Mouse (Mus musculus) ovary, adult 18-20 months (tissue): ENCODE data around the gene Krtap14.

Experiments used
- DNase-seq: peaks from one replicate; pipeline ENCODE4 v3.0.0; 2022; ENCODE audit warnings: low spot score, mixed read lengths

Gene Krtap14

GRCm38 (mm10) chr16:88826095-88826652, at the start of gene Krtap14:
TSS of gene Krtap14 (minus strand) at chr16:88826145.
- DNase-seq, result no peak

GRCm38 (mm10) chr16:88874169-88874568, 48.2 kb upstream of the Krtap14 start, which contains the start of gene Krtap19-2:
TSS of gene Krtap19-2 (minus strand) at chr16:88874269.
- DNase-seq, result no peak

- no peak for DNase-seq
Measured at GRCm38 (mm10) chr16:88869311-88869710, 43.4 kb upstream of the Krtap14 start, which contains the start of gene Krtap19-1. TSS of gene Krtap19-1 (minus strand) at chr16:88869411.

GRCm38 (mm10) chr16:88864887-88865407, 39.0 kb upstream of the Krtap14 start:
- no peak for DNase-seq

- no peak for DNase-seq
Measured at GRCm38 (mm10) chr16:88851450-88851849, 25.5 kb upstream of the Krtap14 start.

GRCm38 (mm10) chr16:88848558-88848957, 22.6 kb upstream of the Krtap14 start:
- DNase-seq, result no peak

- DNase-seq, result no peak
Measured at GRCm38 (mm10) chr16:88847363-88847762, 21.4 kb upstream of the Krtap14 start.

GRCm38 (mm10) chr16:88826978-88827377, 1.0 kb upstream of the Krtap14 start:
- no peak for DNase-seq

GRCm38 (mm10) chr16:88823736-88824135, 2.2 kb downstream of the Krtap14 start:
- no peak for DNase-seq

- no peak for DNase-seq
Measured at GRCm38 (mm10) chr16:88820066-88820465, 5.9 kb downstream of the Krtap14 start, which contains the start of gene Krtap15. TSS of gene Krtap15 (plus strand) at chr16:88820215.

- no peak for DNase-seq
Measured at GRCm38 (mm10) chr16:88811827-88812226, 14.1 kb downstream of the Krtap14 start, which contains the start of gene Gm20741. TSS of gene Gm20741 (minus strand) at chr16:88812220.

- DNase-seq, result no peak
Measured at GRCm38 (mm10) chr16:88786786-88787185, 39.2 kb downstream of the Krtap14 start.

GRCm38 (mm10) chr16:88777596-88777995, 48.3 kb downstream of the Krtap14 start, which contains the start of gene Gm5965:
TSS of gene Gm5965 (plus strand) at chr16:88777896.
- no peak for DNase-seq

GRCm38 (mm10) chr16:88774106-88774505, 51.8 kb downstream of the Krtap14 start, which contains the start of gene 2310057N15Rik:
TSS of gene 2310057N15Rik (minus strand) at chr16:88774206.
- DNase-seq, result no peak
